Mouse (Mus musculus): ENCODE results near the gene Ly6g6e.

DNA sequence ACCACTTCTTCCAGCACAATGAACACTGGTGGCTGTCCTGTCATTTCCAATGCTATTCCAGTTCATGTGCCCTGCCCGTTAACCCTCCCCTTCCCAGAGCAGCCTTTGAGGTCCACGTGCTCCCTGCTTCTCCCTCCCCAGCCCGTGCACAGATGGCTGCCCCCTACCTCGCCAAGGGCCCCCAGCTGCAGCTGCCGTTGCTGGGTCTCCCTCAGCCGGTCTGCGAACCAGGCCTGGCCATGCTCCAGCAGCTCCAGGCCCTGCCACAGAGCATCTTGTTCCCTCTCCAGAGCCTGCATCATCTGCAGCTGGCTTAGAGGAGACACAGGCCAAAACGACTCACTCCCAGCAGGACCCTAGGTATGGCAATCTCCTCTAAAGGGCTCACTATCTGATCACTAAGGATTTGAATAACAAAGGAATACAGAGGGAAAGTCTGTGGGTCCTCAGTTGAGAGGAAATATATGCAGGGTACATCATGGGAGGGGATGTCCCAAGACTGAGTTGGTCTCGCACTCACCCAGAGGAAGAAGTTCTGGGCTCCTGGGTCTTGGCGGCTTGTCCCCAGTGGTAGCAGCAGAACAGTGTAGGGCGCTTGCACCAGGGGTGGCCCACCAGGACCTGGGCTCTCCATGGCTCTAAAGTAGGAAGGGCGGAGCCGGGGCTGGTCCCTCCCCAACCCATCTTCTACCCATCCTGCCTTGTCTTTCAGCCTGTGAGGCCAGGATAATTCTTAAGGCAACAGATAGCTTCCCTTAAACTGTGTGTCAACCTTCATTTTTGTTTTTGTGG lies 49.2 kb upstream of the Ly6g6e start, which contains the start of gene Sapcd1:
- TF ChIP-seq GATA1 (IDR thresholded peaks at IDR 0.05; ENCODE audit: low read length) (no peak), TAL1 (IDR thresholded peaks at IDR 0.05; ENCODE audit: low read length) (no peak)
